Mouse (Mus musculus) liver, embryonic 15.5 days (tissue): ENCODE measurements around the gene Gm4779. TPM values are rescaled to one million over a fixed set of nuclear protein-coding genes. Genes with fewer than 3 reads are reported as not detected.

ENCODE experiments used
- ATAC-seq: fragments of 200-750 bp; cut with Nextera tagmentation; 2 replicates; pipeline ENCODE4 v1.8.0; 2017; ENCODE audit warnings: moderate number of reproducible peaks, mild to moderate bottlenecking, moderate library complexity; ENCODE audit not compliant: insufficient read depth
- H3K27ac ChIP-seq: fragments of 300-500 bp; sonication (generic); replicated peaks from 2 replicates; pipeline ENCODE4 v1.5.1; 2015; ENCODE audit warnings: mild to moderate bottlenecking, inconsistent platforms
- H3K27me3 ChIP-seq: fragments of 300-500 bp; sonication (generic); 2 replicates; pipeline ENCODE4 v1.6.1; 2015; ENCODE audit warnings: mild to moderate bottlenecking, inconsistent platforms
- H3K36me3 ChIP-seq: fragments of 300-500 bp; sonication (generic); replicated peaks from 2 replicates; pipeline ENCODE4 v1.6.1; 2015; ENCODE audit warnings: moderate library complexity, mild to moderate bottlenecking, inconsistent platforms
- H3K4me1 ChIP-seq: fragments of 300-500 bp; sonication (generic); replicated peaks from 2 replicates; pipeline ENCODE4 v1.6.1; 2015; ENCODE audit warnings: inconsistent platforms
- H3K4me2 ChIP-seq: fragments of 300-500 bp; sonication (generic); 2 replicates; pipeline ENCODE4 v1.6.1; 2015; ENCODE audit warnings: moderate library complexity, mild to moderate bottlenecking, inconsistent platforms
- H3K4me3 ChIP-seq: fragments of 300-500 bp; sonication (generic); replicated peaks from 2 replicates; pipeline ENCODE4 v1.5.1; 2015; ENCODE audit warnings: mild to moderate bottlenecking, inconsistent platforms
- H3K9ac ChIP-seq: fragments of 300-500 bp; sonication (generic); 2 replicates; pipeline ENCODE4 v1.6.1; 2015; ENCODE audit warnings: moderate library complexity, mild to moderate bottlenecking, inconsistent platforms
- H3K9me3 ChIP-seq: fragments of 300-500 bp; sonication (generic); replicated peaks from 2 replicates; pipeline ENCODE4 v1.6.1; 2016; ENCODE audit warnings: inconsistent platforms
- WGBS: fragments of 180-500 bp; shearing (Covaris S2); methylation state at CpG from one replicate; pipeline ENCODE4 v1.1.7; 2015; ENCODE audit warnings: mixed read lengths; ENCODE audit not compliant: insufficient replicate concordance; 5-methylcytosine and 5-hydroxymethylcytosine counted together
- polyA plus RNA-seq: library from polyadenylated mRNA; unstranded; fragments of >200 nt; fragmentation: Nextera tagmentation; extraction: Ambion mirVana; gene quantifications from 2 replicates; pipeline ENCODE4 v1.2.1, GENCODE M21; 2015

Gene Gm4779
- polyA plus RNA-seq, 1 experiment from 2014 or later = 0.06 TPM

- ATAC-seq = no peak
- Histone ChIP-seq H3K4me3 (no peak overlapping the region), H3K9me3 (no peaks in the 10 kb centered on the region), H3K27me3 (no peaks in the 10 kb centered on the region), H3K4me2 (no peak overlapping the region), H3K4me1 (no peaks in the 10 kb centered on the region), H3K9ac (no peak overlapping the region), H3K27ac (no peak overlapping the region), H3K36me3 (no peaks in the 10 kb centered on the region)
- WGBS = 56% methylated on average over 5 of the region's 5 CpGs
These were observed 39.7 kb downstream of the Gm4779 start for GRCm38 (mm10) chrX:101754478-101754877.

- ATAC-seq = no peak
- Histone ChIP-seq H3K27me3 (no peaks in the 10 kb centered on the region), H3K27ac (no peak overlapping the region), H3K4me2 (no peak overlapping the region), H3K4me3 (no peak overlapping the region), H3K4me1 (no peaks in the 10 kb centered on the region), H3K9ac (no peak overlapping the region), H3K36me3 (no peaks in the 10 kb centered on the region), H3K9me3 (no peaks in the 10 kb centered on the region)
- WGBS = 70% methylated on average over 4 of the region's 4 CpGs
These were observed 44.1 kb downstream of the Gm4779 start for GRCm38 (mm10) chrX:101750144-101750543.

- Histone ChIP-seq H3K4me3 (no peak overlapping the region), H3K27ac (no peak overlapping the region), H3K27me3 (no peaks in the 10 kb centered on the region), H3K9ac (no peak overlapping the region), H3K4me2 (no peak overlapping the region), H3K4me1 (no peaks in the 10 kb centered on the region), H3K9me3 (no peaks in the 10 kb centered on the region), H3K36me3 (no peaks in the 10 kb centered on the region)
- no peak for ATAC-seq
- WGBS = 55% methylated on average over 2 of the region's 2 CpGs
These were observed 53.2 kb downstream of the Gm4779 start for GRCm38 (mm10) chrX:101741064-101741433.

- Histone ChIP-seq H3K9me3 (no peaks in the 10 kb centered on the region), H3K27ac (no peak overlapping the region), H3K4me3 (no peak overlapping the region), H3K4me1 (no peaks in the 10 kb centered on the region), H3K36me3 (no peaks in the 10 kb centered on the region), H3K27me3 (no peaks in the 10 kb centered on the region), H3K4me2 (no peak overlapping the region), H3K9ac (no peak overlapping the region)
- ATAC-seq = no peak
- 29% methylated on average over 6 of the region's 6 CpGs for WGBS
These were observed 53.7 kb downstream of the Gm4779 start for GRCm38 (mm10) chrX:101740335-101741063.

Other genes with a start within 250 kb of the Gm4779 start
- gene Ogt, start 154.4 kb downstream of the Gm4779 start, polyA plus RNA-seq = 48.3 and 49.4 TPM in 2 replicates
- 0.33 and 0.43 TPM in 2 replicates for gene Cxcr3, start 60.2 kb downstream of the Gm4779 start, polyA plus RNA-seq
- 0.07 and 0.10 TPM in 2 replicates for gene 8030474K03Rik, start 233 bp upstream of the Gm4779 start, polyA plus RNA-seq
- 1.6 and 2.5 TPM in 2 replicates for gene Nhsl2, start 55.0 kb upstream of the Gm4779 start, polyA plus RNA-seq